Mouse (Mus musculus): ENCODE measurements at regions not wholly inside any gene's neighbourhood (a gene's known extent, or its start where the extent isn't known, plus 50 kb on each side); places are given as distances from the start of the nearest gene placed in this dataset.

GRCm38 (mm10) chr8:102575523-102575922 lies 209.9 kb downstream of the Cdh11 start:
- DNase-seq (ENCODE audit: low spot score): no peak

GRCm38 (mm10) chr8:102567779-102568178 lies 217.7 kb downstream of the Cdh11 start:
- no peak for DNase-seq (ENCODE audit: low spot score)

- DNase-seq (ENCODE audit: low spot score): no peak
These were observed 231.2 kb downstream of the Cdh11 start for GRCm38 (mm10) chr8:102554213-102554612.

- peak; percentile 16 for DNase-seq (ENCODE audit: low spot score)
These were observed 232.0 kb downstream of the Cdh11 start for GRCm38 (mm10) chr8:102553348-102553935.

- DNase-seq (ENCODE audit: low spot score): no peak
These were observed 246.6 kb downstream of the Cdh11 start for GRCm38 (mm10) chr8:102538886-102539285.

- DNase-seq (ENCODE audit: low spot score): no peak
These were observed 247.4 kb downstream of the Cdh11 start for GRCm38 (mm10) chr8:102538068-102538467.

GRCm38 (mm10) chr8:102518446-102518845 lies 267.0 kb downstream of the Cdh11 start:
- no peak for DNase-seq (ENCODE audit: low spot score)

- no peak for DNase-seq (ENCODE audit: low spot score)
These were observed 269.7 kb downstream of the Cdh11 start for GRCm38 (mm10) chr8:102515748-102516147.

GRCm38 (mm10) chr8:102514805-102515424 lies 270.5 kb downstream of the Cdh11 start:
- DNase-seq (ENCODE audit: low spot score): no peak

GRCm38 (mm10) chr8:102500751-102501150 lies 284.7 kb downstream of the Cdh11 start:
- DNase-seq (ENCODE audit: low spot score): no peak

GRCm38 (mm10) chr8:102500202-102500601 lies 285.2 kb downstream of the Cdh11 start:
- no peak for DNase-seq (ENCODE audit: low spot score)

GRCm38 (mm10) chr8:102499091-102499490 lies 286.4 kb downstream of the Cdh11 start:
- DNase-seq (ENCODE audit: low spot score): no peak

GRCm38 (mm10) chr8:102497160-102497559 lies 288.3 kb downstream of the Cdh11 start:
- no peak for DNase-seq (ENCODE audit: low spot score)

- DNase-seq (ENCODE audit: low spot score): no peak
These were observed 288.7 kb downstream of the Cdh11 start for GRCm38 (mm10) chr8:102496698-102497097.

- no peak for DNase-seq (ENCODE audit: low spot score)
These were observed 289.4 kb downstream of the Cdh11 start for GRCm38 (mm10) chr8:102496021-102496420.

GRCm38 (mm10) chr8:102491015-102491414 lies 294.4 kb downstream of the Cdh11 start:
- DNase-seq (ENCODE audit: low spot score): no peak

GRCm38 (mm10) chr8:102488284-102488683 lies 297.2 kb downstream of the Cdh11 start:
- DNase-seq (ENCODE audit: low spot score): no peak

GRCm38 (mm10) chr8:102487796-102488195 lies 297.6 kb downstream of the Cdh11 start:
- DNase-seq (ENCODE audit: low spot score): no peak

- no peak for DNase-seq (ENCODE audit: low spot score)
These were observed 310.2 kb downstream of the Cdh11 start for GRCm38 (mm10) chr8:102475166-102475802.

GRCm38 (mm10) chr8:102474192-102474591 lies 311.2 kb downstream of the Cdh11 start:
- no peak for DNase-seq (ENCODE audit: low spot score)

GRCm38 (mm10) chr8:102471352-102471751 lies 314.1 kb downstream of the Cdh11 start:
- DNase-seq (ENCODE audit: low spot score): no peak

GRCm38 (mm10) chr8:102462601-102463000 lies 322.8 kb downstream of the Cdh11 start:
- DNase-seq (ENCODE audit: low spot score): no peak

GRCm38 (mm10) chr8:102443006-102443405 lies 342.4 kb downstream of the Cdh11 start:
- no peak for DNase-seq (ENCODE audit: low spot score)

- no peak for DNase-seq (ENCODE audit: low spot score)
These were observed 363.6 kb downstream of the Cdh11 start for GRCm38 (mm10) chr8:102421828-102422227.
